Mouse (Mus musculus) thymus, postnatal 4 days (tissue): ENCODE measurements at regions not wholly inside any gene's neighbourhood (a gene's known extent, or its start where the extent isn't known, plus 50 kb on each side); places are given as distances from the start of the nearest gene placed in this dataset.
A peak's percentile ranks its signal among the peaks of the same experiment; 100 is the strongest.

Source experiments
- DNase-seq: peaks from one replicate; pipeline ENCODE4 v3.0.0; 2021

GRCm38 (mm10) chr15:86566111-86566510 lies 351.9 kb downstream of the Tbc1d22a start:
- peak; percentile 42 for DNase-seq

DNA sequence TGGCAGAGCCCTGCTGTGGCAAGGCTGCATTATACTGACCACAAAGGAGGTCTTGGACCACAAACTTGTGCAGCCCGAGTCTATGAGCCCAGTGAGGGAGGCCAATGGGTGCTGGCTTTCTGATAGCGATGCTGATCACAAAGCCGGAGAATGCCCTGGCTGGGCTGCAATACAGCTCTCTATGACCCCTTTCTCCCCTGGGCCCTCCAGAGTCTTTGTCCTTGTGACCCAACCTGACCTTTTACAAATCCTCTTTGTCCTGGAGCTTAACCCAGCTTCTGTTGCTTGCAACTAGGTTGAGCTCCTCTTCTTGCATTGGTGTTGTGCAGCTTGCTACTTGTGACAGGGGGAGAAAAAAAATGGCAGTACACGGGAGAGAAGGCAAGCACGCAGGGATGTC lies 360.1 kb downstream of the Tbc1d22a start:
- DNase-seq, result no peak

- DNase-seq, result no peak
Measured at GRCm38 (mm10) chr15:86576666-86577065, 362.4 kb downstream of the Tbc1d22a start.

DNA sequence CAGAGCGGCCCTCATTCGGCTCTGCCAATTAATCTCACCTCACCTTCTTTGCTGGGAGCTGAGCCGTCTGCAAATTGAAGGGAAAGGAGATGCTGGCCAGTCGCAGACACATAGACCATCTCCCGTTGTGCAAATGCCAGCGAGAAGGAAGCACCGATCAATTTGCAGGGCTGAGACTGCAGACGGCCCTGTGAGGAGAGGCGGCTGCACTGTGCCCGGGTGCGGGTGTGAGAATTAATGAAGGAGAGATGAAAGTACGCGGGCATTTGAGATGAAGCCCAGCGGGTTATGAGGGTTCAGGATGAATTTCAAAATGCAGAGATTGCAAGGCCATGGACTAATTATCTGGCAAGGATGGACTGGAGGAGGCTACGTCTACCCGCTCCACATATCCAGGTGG lies 364.4 kb downstream of the Tbc1d22a start:
- no peak for DNase-seq

DNA sequence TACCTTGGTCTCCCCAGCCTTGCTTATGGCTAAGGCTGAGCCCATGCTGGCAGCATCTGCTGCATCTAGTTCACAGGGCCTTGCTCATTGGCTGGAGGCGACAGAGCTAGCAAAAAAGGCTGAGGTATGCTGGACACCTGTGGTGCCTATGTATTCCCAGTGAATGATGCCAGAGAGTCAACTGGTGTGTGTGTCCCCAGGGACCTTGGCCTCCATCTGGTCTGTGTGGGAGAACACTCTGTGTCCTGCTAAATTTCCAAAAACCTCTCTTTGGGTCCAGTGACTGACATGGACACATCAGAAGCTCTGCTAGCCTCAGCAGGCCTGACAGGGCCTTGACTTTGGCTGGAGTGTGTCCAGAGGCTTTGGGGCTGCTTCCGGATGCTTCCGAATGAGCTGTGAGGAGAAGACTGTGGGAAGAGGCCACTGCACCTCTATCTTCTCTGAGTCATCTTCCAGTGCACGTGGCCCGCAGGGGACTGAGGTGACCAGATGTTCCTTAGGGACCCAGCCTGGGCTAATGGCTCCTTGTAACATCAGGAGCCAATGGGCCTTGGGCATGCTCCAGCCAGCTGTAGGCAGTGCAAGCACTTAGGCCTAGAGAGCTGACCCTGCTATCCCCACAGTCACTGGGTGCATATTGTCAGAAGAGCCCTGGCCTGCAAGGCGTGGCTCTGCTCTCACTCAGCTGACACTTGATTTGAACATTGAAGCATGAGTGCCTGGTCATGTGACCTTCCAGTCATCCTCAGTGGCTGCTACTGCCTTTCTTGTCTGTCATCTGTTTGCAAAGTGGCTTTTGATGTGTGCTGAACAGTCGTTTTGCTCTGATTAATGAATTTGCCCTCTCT lies 368.2 kb downstream of the Tbc1d22a start:
- no peak for DNase-seq

- DNase-seq, result peak; percentile 20
Measured at GRCm38 (mm10) chr15:86585716-86586115, 371.5 kb downstream of the Tbc1d22a start.

- no peak for DNase-seq
Measured at GRCm38 (mm10) chr15:86587209-86587608, 372.9 kb downstream of the Tbc1d22a start.

DNA sequence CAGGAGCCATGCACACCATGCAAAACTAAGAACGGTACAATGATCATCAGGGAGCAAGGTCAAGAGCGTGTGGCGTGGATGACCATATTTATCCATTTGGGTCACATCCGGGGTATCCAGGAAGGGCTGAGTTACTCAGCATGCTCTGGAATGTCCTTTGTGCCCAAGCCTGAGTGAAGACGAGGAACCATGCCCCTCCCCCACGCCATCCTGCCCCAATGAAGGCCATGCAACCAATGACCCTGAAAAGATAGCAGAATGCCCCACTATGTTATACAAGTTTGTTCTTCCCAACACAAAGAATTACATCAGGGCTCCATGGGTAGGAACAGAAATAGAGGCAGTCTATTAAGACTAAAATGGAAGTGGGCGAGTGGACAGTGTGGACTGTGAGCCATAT lies 375.8 kb downstream of the Tbc1d22a start:
- no peak for DNase-seq

GRCm38 (mm10) chr15:86590896-86591295 lies 376.6 kb downstream of the Tbc1d22a start:
- DNase-seq, result no peak

DNA sequence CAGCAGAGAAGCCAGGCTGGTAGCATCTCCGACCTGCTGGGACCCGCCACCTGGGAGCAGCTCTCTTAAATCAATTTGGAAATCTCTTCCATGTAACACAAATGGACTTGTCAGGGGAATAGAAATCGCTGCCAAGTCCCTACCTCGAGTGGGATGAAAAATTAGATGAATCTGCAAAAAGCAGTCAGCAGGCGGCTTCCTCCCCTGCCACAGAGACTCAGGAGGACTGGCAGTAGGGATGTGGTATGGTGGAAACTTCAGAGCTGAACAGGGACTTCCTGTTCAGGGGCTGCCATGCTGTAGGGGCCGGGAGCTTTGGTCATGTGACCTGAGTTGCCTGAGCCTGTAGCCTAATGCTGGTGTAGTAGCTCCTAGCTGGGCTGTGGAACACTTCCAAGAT lies 379.1 kb downstream of the Tbc1d22a start:
- DNase-seq, result peak; percentile 17

GRCm38 (mm10) chr15:86606411-86606810 lies 392.2 kb downstream of the Tbc1d22a start:
- DNase-seq, result no peak

DNA sequence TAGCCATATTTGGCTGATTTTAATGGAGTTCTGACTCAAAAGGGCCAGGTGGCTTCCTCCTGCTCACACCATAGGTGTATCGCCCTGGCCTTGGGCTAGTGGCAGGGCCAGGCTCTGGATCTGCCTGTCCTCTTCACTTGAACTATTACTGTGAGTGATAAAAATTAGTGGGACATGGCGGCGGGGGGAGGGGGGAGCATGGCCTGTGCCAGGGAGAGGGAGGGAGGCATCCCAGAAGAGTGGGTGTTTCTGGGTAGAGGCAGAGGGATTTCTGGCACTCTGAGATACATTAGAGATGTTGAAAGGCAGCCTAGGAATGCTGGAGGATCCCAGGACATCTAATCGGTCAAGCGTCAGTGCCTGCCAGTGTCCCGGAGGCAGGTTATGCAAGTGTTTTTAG lies 395.4 kb downstream of the Tbc1d22a start:
- DNase-seq, result no peak

GRCm38 (mm10) chr15:86631376-86631775 lies 417.1 kb downstream of the Tbc1d22a start:
- DNase-seq, result no peak

- DNase-seq, result no peak
Measured at GRCm38 (mm10) chr15:86645244-86645643, 431.0 kb downstream of the Tbc1d22a start.

GRCm38 (mm10) chr15:86648131-86648530 lies 433.9 kb downstream of the Tbc1d22a start:
- DNase-seq, result no peak

DNA sequence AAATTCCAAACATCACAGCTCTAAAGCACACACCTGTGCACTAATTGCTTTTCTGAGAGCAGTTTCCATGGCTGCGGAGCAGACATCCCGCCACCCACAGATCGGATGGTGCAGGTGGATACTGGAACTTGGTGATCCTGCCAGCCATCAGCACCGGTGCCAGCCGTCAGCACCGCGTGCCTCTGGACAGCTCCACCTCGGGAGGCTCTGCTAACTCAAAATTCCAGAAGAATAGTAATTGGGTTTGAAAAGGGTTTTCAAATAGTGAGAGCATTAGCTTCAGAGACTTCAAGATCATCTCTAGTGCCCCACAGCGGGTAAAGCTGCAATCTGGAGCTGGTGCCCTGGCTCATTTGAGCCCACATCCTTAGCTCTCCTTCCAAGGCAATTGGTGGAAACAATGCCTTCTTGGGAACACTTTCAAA lies 458.8 kb downstream of the Tbc1d22a start:
- no peak for DNase-seq

GRCm38 (mm10) chr15:86677016-86677415 lies 462.8 kb downstream of the Tbc1d22a start:
- no peak for DNase-seq

DNA sequence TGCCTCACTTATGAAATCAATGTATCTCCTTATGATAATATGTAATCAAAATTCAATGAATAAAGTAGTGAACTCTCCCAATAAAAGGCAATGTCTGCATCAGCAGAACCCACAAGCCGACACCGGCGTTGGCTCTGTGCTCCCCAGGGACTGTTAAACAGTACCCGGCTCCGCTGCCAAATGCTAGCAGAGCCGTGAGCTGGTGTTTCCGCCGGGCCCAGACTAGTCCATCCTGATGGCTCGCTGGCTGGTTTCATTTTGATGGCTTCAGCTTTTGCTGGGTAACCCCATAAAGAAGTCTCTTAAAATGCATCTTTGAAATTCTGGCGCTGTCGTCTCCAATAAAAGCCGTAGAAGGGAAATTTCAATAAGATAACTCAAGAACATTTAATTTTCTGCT lies 468.8 kb downstream of the Tbc1d22a start:
- DNase-seq, result no peak

DNA sequence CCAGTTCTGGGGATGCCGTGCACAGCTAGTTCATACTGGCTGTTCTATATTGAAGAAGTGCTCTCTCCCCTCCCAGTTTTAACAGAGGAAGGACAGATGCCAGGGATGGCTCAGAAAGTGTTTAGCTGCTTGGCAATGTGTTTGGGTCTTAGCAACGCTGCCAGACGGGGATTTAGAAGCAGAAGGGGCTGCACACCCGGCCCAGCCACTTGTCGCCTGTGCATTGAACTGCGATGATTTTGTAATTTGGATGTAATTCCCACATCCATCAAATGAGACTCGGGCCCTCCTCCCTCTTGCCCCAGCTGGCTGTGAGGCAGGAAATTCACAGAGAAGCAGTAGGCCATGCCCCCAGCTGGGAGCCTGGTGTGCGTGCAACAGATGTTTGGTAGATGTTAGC lies 475.4 kb downstream of the Tbc1d22a start:
- no peak for DNase-seq

GRCm38 (mm10) chr15:86696806-86697205 lies 482.5 kb downstream of the Tbc1d22a start:
- DNase-seq, result no peak

GRCm38 (mm10) chr15:86710429-86710828 lies 496.2 kb downstream of the Tbc1d22a start:
- no peak for DNase-seq

DNA sequence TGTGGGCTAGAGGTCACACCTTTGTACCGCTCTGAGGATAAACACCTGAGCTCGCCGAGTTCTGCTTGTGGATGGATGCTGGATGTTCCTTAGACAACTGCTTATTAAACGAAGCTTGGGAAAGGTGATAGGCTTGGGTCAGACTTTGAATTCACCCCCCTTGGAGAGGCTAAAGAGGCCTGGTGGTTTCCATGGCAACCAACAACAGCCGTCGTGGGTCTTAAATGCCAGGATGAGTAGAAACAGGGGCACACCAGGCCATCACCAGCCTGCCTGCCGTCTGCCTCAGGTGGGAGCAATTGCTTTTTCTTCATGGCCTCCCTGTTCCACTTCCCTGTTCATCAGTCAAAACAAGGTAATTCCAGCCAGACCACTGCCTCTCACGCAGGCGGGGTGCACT lies 504.1 kb downstream of the Tbc1d22a start:
- no peak for DNase-seq

DNA sequence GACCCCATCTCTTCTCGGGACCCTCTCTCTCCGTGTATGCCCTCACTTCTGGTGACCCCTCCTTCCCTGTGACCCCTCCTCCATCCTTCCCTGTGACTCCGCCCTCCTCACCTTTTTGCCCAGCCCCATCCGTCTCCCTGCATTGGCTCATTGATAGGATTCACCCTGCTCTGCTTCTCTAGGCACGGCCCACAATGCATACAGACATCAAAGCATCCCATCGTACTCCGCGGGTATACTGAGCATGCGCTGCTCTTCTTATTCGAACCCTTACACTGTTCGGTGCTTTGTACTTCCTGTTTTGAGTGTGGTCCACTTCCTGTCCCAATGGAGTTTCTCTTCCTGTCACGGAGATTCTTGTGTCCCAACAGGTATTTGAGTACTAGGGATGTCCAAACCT lies 504.8 kb downstream of the Tbc1d22a start:
- DNase-seq, result no peak

- no peak for DNase-seq
Measured at GRCm38 (mm10) chr15:86721131-86721530, 506.9 kb downstream of the Tbc1d22a start.

DNA sequence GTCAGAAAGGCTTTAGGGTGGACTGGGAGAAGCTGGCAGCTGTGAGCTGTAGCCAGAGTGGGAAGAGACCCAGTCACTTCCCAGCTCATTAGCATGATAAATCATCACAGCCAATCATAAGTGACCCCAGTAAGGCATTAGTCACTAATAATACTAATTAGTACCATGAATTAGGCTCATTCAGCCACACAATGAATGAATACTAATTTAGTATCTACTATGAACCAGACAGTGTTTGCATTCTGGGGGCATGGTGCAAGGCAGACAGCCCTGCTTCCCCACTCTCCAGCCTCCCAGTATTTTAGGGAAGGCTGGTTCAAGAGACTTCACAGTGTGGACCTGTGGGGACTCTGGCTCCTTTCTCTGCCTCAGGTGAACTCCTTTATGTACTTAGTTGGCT lies 523.7 kb downstream of the Tbc1d22a start:
- DNase-seq, result no peak
